Mouse (Mus musculus): Measurements from ENCODE around the gene Faf1.

DNA sequence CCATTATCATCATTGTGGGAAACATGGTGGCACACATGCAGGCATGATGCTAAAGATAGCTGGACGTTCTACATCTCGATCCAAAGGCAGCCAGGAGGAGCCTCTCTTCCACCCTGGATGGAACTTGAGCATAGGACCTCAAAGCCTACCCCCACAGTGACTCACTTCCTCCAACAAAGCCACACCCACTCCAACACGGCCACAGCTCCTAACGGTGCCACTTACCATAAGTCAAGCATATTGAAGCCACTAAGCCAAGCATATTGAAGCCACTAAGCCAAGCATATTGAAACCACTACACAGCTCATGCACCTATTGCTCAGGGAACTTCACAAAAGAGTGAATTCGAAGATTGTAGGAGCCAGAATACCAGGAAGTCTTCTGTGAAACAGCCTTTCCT lies 27.1 kb upstream of the Faf1 start:
- TF ChIP-seq EP300 (IDR thresholded peaks at IDR 0.05) (no peak), CTCF (IDR thresholded peaks at IDR 0.05) (no peak)

Data from lung, postnatal 0 days (tissue).